Mouse (Mus musculus) MEL (cell line): ENCODE results near the gene Olfr96. TPM values are rescaled to one million over a fixed set of nuclear protein-coding genes. Genes with fewer than 3 reads are reported as not detected.

Experiments
- DNase-seq: peaks from one replicate; pipeline ENCODE4 v3.0.0; 2011; ENCODE audit warnings: low read depth, low spot score
- H3K27ac ChIP-seq: 2 replicates; pipeline ENCODE4 v1.5.1; 2012; ENCODE audit warnings: low read depth, mild to moderate bottlenecking, control low read depth, low read length, moderate library complexity; ENCODE audit not compliant: control insufficient read depth
- H3K27me3 ChIP-seq, 2 experiments: fragments of 150-350 bp in 1 of 2; sonication (generic) in 1 of 2; 2 replicates each; pipeline ENCODE4 v1.6.1; 2012; ENCODE audit warnings: low read length in 2 of 2, mild to moderate bottlenecking in 2 of 2, improper control_type of control experiment in 1 of 2, moderate library complexity in 1 of 2; ENCODE audit not compliant: insufficient read depth in 2 of 2, control insufficient read depth in 1 of 2
- H3K36me3 ChIP-seq, 2 experiments: 2 replicates each; pipeline ENCODE4 v1.6.1; 2012 to 2014; ENCODE audit warnings: low read length in 2 of 2, improper control_type of control experiment in 1 of 2, inconsistent platforms in 1 of 2, mild to moderate bottlenecking in 1 of 2; ENCODE audit not compliant: insufficient read depth in 2 of 2, control insufficient read depth in 1 of 2
- H3K4me1 ChIP-seq, 2 experiments: fragments of 150-350 bp in 1 of 2; sonication (generic) in 1 of 2; 2 replicates each; pipeline ENCODE4 v1.6.1; 2012; ENCODE audit warnings: low read length in 2 of 2, improper control_type of control experiment in 1 of 2, mild to moderate bottlenecking in 1 of 2; ENCODE audit not compliant: insufficient read depth in 2 of 2, control insufficient read depth in 1 of 2
- H3K4me3 ChIP-seq, 2 experiments: fragments of 150-350 bp in 1 of 2; sonication (generic) in 1 of 2; 2 replicates each; pipeline ENCODE4 v1.5.1; 2012; ENCODE audit warnings: low read depth in 2 of 2, low read length in 2 of 2, mild to moderate bottlenecking in 2 of 2, moderate library complexity in 2 of 2, control low read depth in 1 of 2, improper control_type of control experiment in 1 of 2; ENCODE audit not compliant: control insufficient read depth in 1 of 2, insufficient read depth in 1 of 2
- H3K79me2 ChIP-seq: 2 replicates; pipeline ENCODE4 v1.6.1; 2012; ENCODE audit warnings: mild to moderate bottlenecking, low read length, moderate library complexity; ENCODE audit not compliant: control insufficient read depth, poor library complexity, insufficient read depth
- H3K9ac ChIP-seq: 2 replicates; pipeline ENCODE4 v1.6.1; 2012; ENCODE audit warnings: low read depth, mild to moderate bottlenecking, control low read depth, low read length, moderate library complexity; ENCODE audit not compliant: control insufficient read depth, poor library complexity, severe bottlenecking
- H3K9me3 ChIP-seq: fragments of 150-350 bp; sonication (generic); replicated peaks from 2 replicates; pipeline ENCODE4 v1.6.1; 2012; ENCODE audit warnings: mild to moderate bottlenecking, low read length, improper control_type of control experiment, moderate library complexity; ENCODE audit not compliant: insufficient read depth
- BHLHE40 ChIP-seq: IDR thresholded peaks from 2 replicates; pipeline ENCODE4 v1.6.1; 2012; ENCODE audit warnings: low read depth, mild to moderate bottlenecking, inconsistent platforms, low read length, improper control_type of control experiment, borderline replicate concordance
- CHD2 ChIP-seq: IDR thresholded peaks from 2 replicates; pipeline ENCODE4 v1.6.1; 2011; ENCODE audit warnings: low read length, improper control_type of control experiment
- CTCF ChIP-seq, 3 experiments: IDR thresholded peaks in 2 of 3; conservative IDR thresholded peaks in 1 of 3; 2 replicates each; pipeline ENCODE4 v1.5.1; 2011 to 2012; ENCODE audit warnings: low read length in 3 of 3, low read depth in 2 of 3, mild to moderate bottlenecking in 2 of 3, improper control_type of control experiment in 1 of 3, inconsistent platforms in 1 of 3, mixed read lengths in 1 of 3, moderate library complexity in 1 of 3; ENCODE audit not compliant: control insufficient read depth in 1 of 3, insufficient read depth in 1 of 3, poor library complexity in 1 of 3, severe bottlenecking in 1 of 3
- E2F4 ChIP-seq: IDR thresholded peaks from 2 replicates; pipeline ENCODE4 v1.6.1; 2011; ENCODE audit warnings: low read depth, low read length, improper control_type of control experiment, borderline replicate concordance
- ELF1 ChIP-seq: IDR thresholded peaks from 2 replicates; pipeline ENCODE4 v1.6.1; 2014; ENCODE audit warnings: low read depth, mild to moderate bottlenecking, inconsistent platforms, low read length, improper control_type of control experiment, moderate library complexity
- ETS1 ChIP-seq: IDR thresholded peaks from 2 replicates; pipeline ENCODE4 v1.6.1; 2012; ENCODE audit warnings: low read depth, mild to moderate bottlenecking, inconsistent platforms, low read length, improper control_type of control experiment, moderate library complexity
- HCFC1 ChIP-seq: IDR thresholded peaks from 2 replicates; pipeline ENCODE4 v1.6.1; 2012; ENCODE audit warnings: low read depth, mild to moderate bottlenecking, inconsistent platforms, low read length, improper control_type of control experiment, moderate library complexity
- JUND ChIP-seq: IDR thresholded peaks from 2 replicates; pipeline ENCODE4 v1.6.1; 2011; ENCODE audit warnings: low read depth, mild to moderate bottlenecking, improper control_type of control experiment, low read length
- KAT2A ChIP-seq: conservative IDR thresholded peaks from 2 replicates; pipeline ENCODE4 v1.6.1; 2012; ENCODE audit warnings: low read depth, low read length, improper control_type of control experiment, inconsistent platforms
- MAZ ChIP-seq: IDR thresholded peaks from 2 replicates; pipeline ENCODE4 v1.6.1; 2012; ENCODE audit warnings: low read depth, mild to moderate bottlenecking, inconsistent platforms, low read length, improper control_type of control experiment
- MXI1 ChIP-seq: IDR thresholded peaks from 2 replicates; pipeline ENCODE4 v1.6.1; 2011; ENCODE audit warnings: mild to moderate bottlenecking, low read depth, low read length, improper control_type of control experiment
- MYB ChIP-seq: IDR thresholded peaks from 2 replicates; pipeline ENCODE4 v1.6.1; 2011; ENCODE audit warnings: mild to moderate bottlenecking, low read depth, low read length, improper control_type of control experiment
- MYC ChIP-seq: IDR thresholded peaks from 2 replicates; pipeline ENCODE4 v1.6.1; 2011; ENCODE audit warnings: low read depth, mild to moderate bottlenecking, low read length, improper control_type of control experiment, moderate library complexity
- NELFE ChIP-seq: IDR thresholded peaks from 2 replicates; pipeline ENCODE4 v1.6.1; 2011; ENCODE audit warnings: low read depth, low read length, improper control_type of control experiment
- POLR2AphosphoS2 ChIP-seq: IDR thresholded peaks from 2 replicates; pipeline ENCODE4 v1.6.1; 2011; ENCODE audit warnings: low read length, improper control_type of control experiment
- POLR2AphosphoS5 ChIP-seq: IDR thresholded peaks from 2 replicates; pipeline ENCODE4 v1.6.1; 2012; ENCODE audit warnings: low read depth, borderline replicate concordance, mild to moderate bottlenecking, inconsistent platforms, low read length, moderate library complexity, mixed read lengths
- RAD21 ChIP-seq: IDR thresholded peaks from 2 replicates; pipeline ENCODE4 v1.6.1; 2011; ENCODE audit warnings: mild to moderate bottlenecking, low read depth, low read length, improper control_type of control experiment
- RCOR1 ChIP-seq: IDR thresholded peaks from 2 replicates; pipeline ENCODE4 v1.6.1; 2012; ENCODE audit warnings: low read depth, mild to moderate bottlenecking, inconsistent platforms, low read length, improper control_type of control experiment
- SIN3A ChIP-seq: IDR thresholded peaks from 2 replicates; pipeline ENCODE4 v1.6.1; 2012; ENCODE audit warnings: low read length, improper control_type of control experiment, inconsistent platforms
- SMC3 ChIP-seq: IDR thresholded peaks from 2 replicates; pipeline ENCODE4 v1.6.1; 2011; ENCODE audit warnings: low read depth, low read length, improper control_type of control experiment
- TAL1 ChIP-seq: IDR thresholded peaks from 2 replicates; pipeline ENCODE4 v1.6.1; 2012; ENCODE audit warnings: mild to moderate bottlenecking, inconsistent platforms, low read length, moderate library complexity, mixed read lengths
- TCF12 ChIP-seq: IDR thresholded peaks from 2 replicates; pipeline ENCODE4 v1.6.1; 2014; ENCODE audit warnings: low read depth, mild to moderate bottlenecking, inconsistent platforms, low read length, improper control_type of control experiment, moderate library complexity
- USF1 ChIP-seq: IDR thresholded peaks from 2 replicates; pipeline ENCODE4 v1.6.1; 2014; ENCODE audit warnings: low read depth, mild to moderate bottlenecking, inconsistent platforms, low read length, improper control_type of control experiment, moderate library complexity
- ZC3H11A ChIP-seq: IDR thresholded peaks from 2 replicates; pipeline ENCODE4 v1.6.1; 2012; ENCODE audit warnings: low read depth, mild to moderate bottlenecking, inconsistent platforms, low read length, improper control_type of control experiment
- ZMIZ1 ChIP-seq: IDR thresholded peaks from 2 replicates; pipeline ENCODE4 v1.6.1; 2012; ENCODE audit warnings: low read depth, mild to moderate bottlenecking, inconsistent platforms, low read length, improper control_type of control experiment, moderate library complexity
- ZNF384 ChIP-seq: IDR thresholded peaks from 2 replicates; pipeline ENCODE4 v1.6.1; 2012; ENCODE audit warnings: low read depth, mild to moderate bottlenecking, inconsistent platforms, low read length, improper control_type of control experiment
- polyA plus RNA-seq, 2 experiments: library from polyadenylated mRNA; stranded (reverse) in 1 of 2; unstranded in 1 of 2; fragments of >175 nt in 1 of 2; fragments of >200 nt in 1 of 2; gene quantifications; 2 replicates each; pipeline versions ENCODE4 v1.2.1 to v1.2.4; 2012; ENCODE audit warnings: low replicate concordance in 2 of 2, low read depth in 1 of 2; ENCODE audit not compliant: insufficient read length in 2 of 2, insufficient read depth in 1 of 2, missing spikeins in 1 of 2
- total RNA-seq: library from RNA; depleted of rRNA; stranded (reverse); fragments of 300-350 nt; gene quantifications from 2 replicates; pipeline ENCODE4 v1.2.3, GENCODE M21; 2012

Gene Olfr96
- total and polyA plus RNA-seq, 3 experiments: not detected

- Histone ChIP-seq H3K9me3 (no peaks in the 10 kb centered on the region), H3K36me3 (no peaks in the 10 kb centered on the region), H3K27ac (no peak overlapping the region), H3K79me2 (no peaks in the 10 kb centered on the region), H3K9ac (no peak overlapping the region), H3K27me3 (no peaks in the 10 kb centered on the region; a peak in 1 of 4 replicates), H3K4me3 (no peak overlapping the region), H3K4me1 (peaks cover 0 to 3% of the 10 kb centered on the region in 2 experiments; a peak in 1 of 4 replicates)
- TF ChIP-seq ETS1: no peak
- no peak for TF ChIP-seq TCF12
- TF ChIP-seq E2F4: no peak
- TF ChIP-seq ELF1: no peak
- no peak for TF ChIP-seq ZMIZ1
- no peak for TF ChIP-seq ZNF384
- TF ChIP-seq HCFC1: no peak
- TF ChIP-seq JUND: no peak
- TF ChIP-seq POLR2AphosphoS2: no peak
- no peak for TF ChIP-seq KAT2A
- no peak for TF ChIP-seq SMC3
- TF ChIP-seq MYC: no peak
- TF ChIP-seq RAD21: no peak
- TF ChIP-seq BHLHE40: no peak
- TF ChIP-seq NELFE: no peak
- TF ChIP-seq TAL1: no peak
- TF ChIP-seq MYB: no peak
- TF ChIP-seq SIN3A: no peak
- DNase-seq: no peak
These were observed 29.5 kb downstream of the Olfr96 start for GRCm38 (mm10) chr17:37249460-37249859.

GRCm38 (mm10) chr17:37250544-37250943, 30.6 kb downstream of the Olfr96 start:
- Histone ChIP-seq H3K27me3 (no peaks in the 10 kb centered on the region; a peak in 1 of 4 replicates), H3K36me3 (no peaks in the 10 kb centered on the region), H3K9me3 (no peaks in the 10 kb centered on the region), H3K4me1 (peaks cover 0 to 3% of the 10 kb centered on the region in 2 experiments; a peak in 1 of 4 replicates), H3K79me2 (no peaks in the 10 kb centered on the region), H3K27ac (no peak overlapping the region), H3K9ac (no peak overlapping the region), H3K4me3 (no peak overlapping the region)
- TF ChIP-seq USF1 (no peak), RAD21 (peak; percentile 31), HCFC1 (no peak), MAZ (no peak), RCOR1 (no peak), TCF12 (no peak), MXI1 (no peak), ZC3H11A (no peak), E2F4 (no peak), JUND (no peak), SMC3 (peak; percentile 49), SIN3A (no peak), BHLHE40 (no peak), MYC (no peak), CHD2 (no peak), NELFE (no peak), MYB (no peak), TAL1 (no peak), CTCF (IDR thresholded peaks at IDR 0.05 in 2 of 3, conservative IDR thresholded peaks at IDR 0.05 in 1 of 3; ENCODE audit: control insufficient read depth in 1 of 3, insufficient read depth in 1 of 3, low read depth in 2 of 3, low read length in 3 of 3, poor library complexity in 1 of 3, severe bottlenecking in 1 of 3) (peak; percentile 14 to 60 (median 50); a peak in 4 of 6 replicates), POLR2AphosphoS5 (no peak)
- peak; percentile 37 for DNase-seq
